Mouse (Mus musculus): ENCODE results near the gene Pth1r. TPM values are rescaled to one million over a fixed set of nuclear protein-coding genes. Genes with fewer than 3 reads are reported as not detected.
"Not testable (repeated sequence)": the region's sequence is repeated elsewhere in the genome, so short reads cannot be mapped to it uniquely, and the experiment has no call there.

The Pth1r gene
- total RNA-seq, 2 experiments from 2014 or later = 11.5 to 13.4 TPM

- intact Hi-C loops (cut with DNase I) = no loop called here
- no peak for DNase-seq
Measured at GRCm38 (mm10) chr9:110685591-110685990, 61.4 kb downstream of the Pth1r start.

GRCm38 (mm10) chr9:110685187-110685586, 61.8 kb downstream of the Pth1r start:
- intact Hi-C loops (cut with DNase I) = no loop called here
- no peak for DNase-seq

GRCm38 (mm10) chr9:110684100-110684831, 62.7 kb downstream of the Pth1r start:
- intact Hi-C loops (cut with DNase I) = no loop called here
- peak; percentile 79 to 89 for DNase-seq

GRCm38 (mm10) chr9:110683574-110684099, 63.3 kb downstream of the Pth1r start:
- intact Hi-C loops (cut with DNase I) = no loop called here
- DNase-seq = peak in 1 of 2 experiments; percentile 53

GRCm38 (mm10) chr9:110682697-110683096, 64.2 kb downstream of the Pth1r start:
- DNase-seq; intact Hi-C loops (cut with DNase I): not testable (repeated sequence)

GRCm38 (mm10) chr9:110682255-110682654, 64.7 kb downstream of the Pth1r start:
- DNase-seq = no peak
- intact Hi-C loops (cut with DNase I) = no loop called here

- DNase-seq = no peak
- intact Hi-C loops (cut with DNase I) = loop anchor here (2.0 kb wide), 1 partner anchor 23 kb away; no protein-coding TSS in a partner anchor
Measured at GRCm38 (mm10) chr9:110681817-110682216, 65.1 kb downstream of the Pth1r start.

- no peak for DNase-seq
- intact Hi-C loops (cut with DNase I) = loop anchor here (2.0 kb wide), 1 partner anchor 22 kb away; no protein-coding TSS in a partner anchor
Measured at GRCm38 (mm10) chr9:110680736-110681507, 66.0 kb downstream of the Pth1r start.

- no peak for DNase-seq
- intact Hi-C loops (cut with DNase I) = no loop called here
Measured at GRCm38 (mm10) chr9:110678886-110679285, 68.1 kb downstream of the Pth1r start.

GRCm38 (mm10) chr9:110676492-110676911, 70.4 kb downstream of the Pth1r start:
- DNase-seq = no peak
- intact Hi-C loops (cut with DNase I) = no loop called here

GRCm38 (mm10) chr9:110673107-110673752, 73.7 kb downstream of the Pth1r start:
- intact Hi-C loops (cut with DNase I) = loop anchor here (2.0 to 5.0 kb wide), 2 partner anchors 16 to 34 kb away; partner anchors contain the start of gene Ccdc12
- no peak for DNase-seq

GRCm38 (mm10) chr9:110672462-110673106, 74.4 kb downstream of the Pth1r start:
- peak; percentile 54 to 58 for DNase-seq
- intact Hi-C loops (cut with DNase I) = loop anchor here (2.0 to 5.0 kb wide), 2 partner anchors 16 to 35 kb away; partner anchors contain the start of gene Ccdc12

Other genes starting within 250 kb of the Pth1r start
- 10 to 100 TPM; 61.5 to 61.6 TPM for gene Setd2, start 214.5 kb downstream of the Pth1r start, total RNA-seq (2021)
- 1 to 10 TPM; 2.2 to 2.3 TPM for gene Nradd, start 122.7 kb downstream of the Pth1r start, total RNA-seq (2021)
- gene Nbeal2, start 93.0 kb downstream of the Pth1r start, total RNA-seq (2021) = 1 to 10 TPM; 8.3 to 8.7 TPM
- gene Ccdc12, start 90.6 kb downstream of the Pth1r start, total RNA-seq (2021) = 10 to 100 TPM; 69.6 to 78.9 TPM
- over 10,000 TPM; 11,120 to 11,825 TPM for gene Myl3, start 5.3 kb downstream of the Pth1r start, total RNA-seq (2021)
- not detected for gene Prss42, start 51.0 kb upstream of the Pth1r start, total RNA-seq (2021)
- not detected for gene Prss44, start 66.8 kb upstream of the Pth1r start, total RNA-seq (2021)
- gene Prss43, start 79.5 kb upstream of the Pth1r start, total RNA-seq (2021) = not detected
- gene Prss45, start 87.4 kb upstream of the Pth1r start, total RNA-seq (2021) = not detected
- not detected for gene Prss46, start 97.4 kb upstream of the Pth1r start, total RNA-seq (2021)
- not detected for gene Prss50, start 110.8 kb upstream of the Pth1r start, total RNA-seq (2021)
- gene Als2cl, start 132.7 kb upstream of the Pth1r start, total RNA-seq (2021) = 10 to 100 TPM; 19.6 to 20.4 TPM
- gene Tmie, start 133.0 kb upstream of the Pth1r start, total RNA-seq (2021) = under 1 TPM; 0.69 to 0.74 TPM
- not detected for gene Fam240a, start 169.7 kb upstream of the Pth1r start, total RNA-seq (2021)
- gene Tdgf1, start 199.0 kb upstream of the Pth1r start, total RNA-seq (2021) = not detected
- gene Lrrc2, start 204.4 kb upstream of the Pth1r start, total RNA-seq (2021) = 10 to 100 TPM; 39.8 to 49.0 TPM
- 1 to 10 TPM; 2.4 to 2.8 TPM for gene Rtp3, start 243.4 kb upstream of the Pth1r start, total RNA-seq (2021)